Mouse (Mus musculus): ENCODE measurements around the gene Cdkn2b.

DNA sequence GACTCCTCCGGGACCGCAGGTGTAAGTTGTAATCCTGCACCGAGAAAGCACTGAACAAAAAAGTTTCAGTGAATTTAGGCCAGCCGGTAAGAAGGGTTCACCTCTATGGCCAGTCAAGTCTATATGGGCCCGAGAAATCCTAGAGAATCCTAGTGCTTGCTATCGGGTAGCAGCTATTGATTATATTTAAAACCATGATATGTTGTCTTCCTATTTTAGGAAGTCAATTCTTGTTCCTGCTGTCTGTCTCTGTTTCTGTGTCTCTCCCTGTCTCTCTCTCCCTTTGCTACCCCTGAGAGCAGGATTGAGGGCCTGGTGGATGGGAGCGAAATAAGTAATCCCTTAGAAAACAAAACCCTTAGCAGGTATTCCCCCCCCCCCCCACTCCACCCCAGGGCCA, 17.3 kb downstream of the Cdkn2b start:
- no peak for TF ChIP-seq POLR2A (IDR thresholded peaks at IDR 0.05; ENCODE audit: insufficient read depth, low read length)
- no peak for TF ChIP-seq CTCF (IDR thresholded peaks at IDR 0.05; ENCODE audit: low read depth, low read length)
- TF ChIP-seq EP300 (IDR thresholded peaks at IDR 0.05; ENCODE audit: insufficient read depth, low read depth, low read length) = no peak

All from ES-Bruce4 (cell line).